Mouse (Mus musculus) layer of hippocampus, postnatal 36 days (tissue): ENCODE results near the gene Fam83d. TPM values are rescaled to one million over a fixed set of nuclear protein-coding genes. Genes with fewer than 3 reads are reported as not detected.

Experiments
- DNase-seq, 2 experiments: peaks; one replicate each; pipeline ENCODE4 v3.0.0; 2022
- microRNA-seq, 2 experiments: library from miRNA; unstranded; fragments of <30 nt; microRNA quantifications; one replicate each; pipeline ENCODE4 v1.2.0; 2021
- total RNA-seq, 2 experiments: library from RNA; stranded (reverse); gene quantifications; 2 replicates each; pipeline ENCODE4 v1.2.3; 2021

The Fam83d gene
- total RNA-seq, 2 experiments from 2014 or later: 4.4 to 5.4 TPM

- no peak for DNase-seq
Observed at GRCm38 (mm10) chr2:158816239-158816638, 48.3 kb downstream of the Fam83d start.

- no peak for DNase-seq
Observed at GRCm38 (mm10) chr2:158817708-158818107, 49.8 kb downstream of the Fam83d start.

DNA sequence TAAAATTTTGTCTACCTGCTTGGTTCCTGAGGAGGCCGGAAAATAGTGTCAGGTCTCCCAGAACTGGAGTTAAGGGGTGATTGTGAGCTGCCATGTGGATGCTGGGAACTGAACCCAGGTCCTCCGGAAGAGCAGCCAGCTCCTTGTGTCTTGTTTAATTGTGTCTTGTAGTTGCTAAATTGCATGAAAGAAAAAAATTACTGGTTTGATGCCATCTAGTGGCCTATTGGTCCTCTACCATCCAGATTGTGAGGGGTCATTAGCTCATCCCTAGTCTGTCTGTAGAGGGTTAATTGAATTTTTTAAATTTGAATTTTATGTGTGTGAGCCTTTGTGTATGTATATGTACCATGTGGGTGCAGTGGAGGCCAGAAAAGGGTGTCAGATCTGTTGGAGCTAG is 60.2 kb downstream of the Fam83d start:
- DNase-seq: no peak

DNA sequence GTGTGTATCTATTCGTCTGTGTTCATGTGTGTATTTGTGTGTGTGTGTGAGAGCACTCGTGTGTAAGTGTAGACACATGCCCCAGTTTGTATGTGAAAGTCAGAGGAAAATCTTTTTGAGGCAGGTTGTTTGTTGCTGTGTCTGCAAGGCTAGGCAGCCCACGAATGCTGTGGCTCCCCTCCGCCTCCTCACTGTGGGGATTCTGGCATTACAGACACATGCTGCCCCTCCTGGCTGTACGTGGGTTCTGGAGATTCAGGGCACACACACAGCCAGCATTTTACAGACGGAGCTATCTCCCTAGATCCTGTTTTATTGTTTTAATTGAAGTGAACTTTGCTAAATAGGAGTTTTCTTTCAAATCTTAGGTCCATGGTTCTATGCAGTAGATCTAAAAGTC is 61.9 kb downstream of the Fam83d start:
- no peak for DNase-seq

- no peak for DNase-seq
Observed at GRCm38 (mm10) chr2:158833221-158833620, 65.3 kb downstream of the Fam83d start.

DNA sequence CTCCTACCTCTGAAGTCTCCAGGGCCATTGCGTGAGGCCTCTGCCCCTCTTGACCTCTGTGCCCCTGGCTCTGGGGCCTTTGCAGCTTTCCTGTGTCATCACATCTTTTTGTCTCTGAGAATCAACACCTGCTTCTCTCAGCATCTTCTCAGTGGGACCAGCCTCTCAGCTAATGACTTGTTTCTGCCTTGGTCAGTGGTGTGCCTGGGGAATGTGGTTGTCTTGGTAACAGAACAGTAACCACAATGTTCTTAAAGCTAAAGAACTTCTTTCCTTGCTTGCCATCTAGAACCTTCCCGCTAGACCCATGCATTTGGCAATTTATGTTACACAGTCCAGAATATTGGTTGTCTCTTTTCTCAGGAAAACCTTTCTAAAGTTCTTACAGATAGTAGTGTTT is 65.8 kb downstream of the Fam83d start:
- no peak for DNase-seq

Small RNAs within 50 kb of the gene (microRNA-seq; reads per million reads assigned to microRNA genes)
- gene Gm26141: 0 reads per million in 2 experiments

Other genes with a start within 250 kb of the Fam83d start
- 10 to 100 TPM; 65.9 to 69.9 TPM for gene Slc32a1, start 157.3 kb upstream of the Fam83d start, total RNA-seq
- 10 to 100 TPM in 1 of 2 experiments, 1 to 10 TPM in 1; 9.9 to 13.1 TPM for gene Actr5, start 143.2 kb upstream of the Fam83d start, total RNA-seq
- 100 to 1,000 TPM; 135 to 156 TPM for gene Ppp1r16b, start 102.7 kb upstream of the Fam83d start, total RNA-seq
- gene Dhx35, start 26.7 kb downstream of the Fam83d start, total RNA-seq: 10 to 100 TPM; 14.6 to 21.0 TPM